Mouse (Mus musculus): ENCODE measurements at regions not wholly inside any gene's neighbourhood (a gene's known extent, or its start where the extent isn't known, plus 50 kb on each side); places are given as distances from the start of the nearest gene placed in this dataset.
"Not testable (repeated sequence)": the region's sequence is repeated elsewhere in the genome, so short reads cannot be mapped to it uniquely, and the experiment has no call there.

- no peak for ATAC-seq
- 0 out of 2 replicates have a peak, but pooled peaks cover 6% of the 10 kb centered on the region for H3K4me1 ChIP-seq
- peaks cover 18% of the 10 kb centered on the region for H3K27me3 ChIP-seq (replicated peaks)
- H3K9me3 ChIP-seq (replicated peaks), result no peaks in the 10 kb centered on the region
- 74% methylated on average over 8 of the region's 8 CpGs for WGBS (ENCODE audit: insufficient replicate concordance)
- H3K4me3 ChIP-seq, result no peak overlapping the region
- H3K27ac ChIP-seq, result no peak overlapping the region
- H3K4me2 ChIP-seq, result no peak overlapping the region
- H3K9ac ChIP-seq, result no peak overlapping the region
- no peaks in the 10 kb centered on the region for H3K36me3 ChIP-seq
Measured at GRCm38 (mm10) chr2:129912556-129912955, 99.6 kb upstream of the Tgm3 start.

GRCm38 (mm10) chr2:129914261-129914660, 97.9 kb upstream of the Tgm3 start:
- H3K4me2 ChIP-seq, result no peak overlapping the region
- no peaks in the 10 kb centered on the region for H3K36me3 ChIP-seq
- 78% methylated on average over 8 of the region's 8 CpGs for WGBS (ENCODE audit: insufficient replicate concordance)

GRCm38 (mm10) chr2:129916411-129916810, 95.7 kb upstream of the Tgm3 start:
- 79% methylated on average over 7 of the region's 7 CpGs for WGBS (ENCODE audit: insufficient replicate concordance)
- H3K9me3 ChIP-seq (replicated peaks), result no peaks in the 10 kb centered on the region
- H3K27me3 ChIP-seq (replicated peaks), result no peaks in the 10 kb centered on the region
- no peak overlapping the region for H3K9ac ChIP-seq
- no peaks in the 10 kb centered on the region for H3K4me1 ChIP-seq
- H3K4me3 ChIP-seq, result no peak overlapping the region
- no peak for ATAC-seq
- no peaks in the 10 kb centered on the region for H3K36me3 ChIP-seq
- no peak overlapping the region for H3K4me2 ChIP-seq
- no peak overlapping the region for H3K27ac ChIP-seq

More at GRCm38 (mm10) chr2:129914261-129914660, 97.9 kb upstream of the Tgm3 start:
- Histone ChIP-seq H3K27me3 (replicated peaks) (peaks cover 6% of the 10 kb centered on the region), H3K4me3 (no peak overlapping the region), H3K27ac (no peak overlapping the region), H3K9me3 (replicated peaks) (no peaks in the 10 kb centered on the region), H3K9ac (no peak overlapping the region), H3K4me1 (0 out of 2 replicates have a peak, but pooled peaks cover 2% of the 10 kb centered on the region)
- no peak for ATAC-seq

- no peak for ATAC-seq
- WGBS (ENCODE audit: insufficient replicate concordance), result 75% methylated on average over 9 of the region's 9 CpGs
- H3K9me3 ChIP-seq (replicated peaks), result no peaks in the 10 kb centered on the region
- H3K9ac ChIP-seq, result no peak overlapping the region
- H3K4me1 ChIP-seq, result no peaks in the 10 kb centered on the region
- H3K36me3 ChIP-seq, result no peaks in the 10 kb centered on the region
- no peak overlapping the region for H3K4me3 ChIP-seq
- H3K4me2 ChIP-seq, result no peak overlapping the region
- H3K27ac ChIP-seq, result no peak overlapping the region
- no peaks in the 10 kb centered on the region for H3K27me3 ChIP-seq (replicated peaks)
Measured at GRCm38 (mm10) chr2:129918141-129918790, 93.9 kb upstream of the Tgm3 start.

- H3K4me3 ChIP-seq, result no peak overlapping the region
- WGBS (ENCODE audit: insufficient replicate concordance), result 53% methylated on average over 4 of the region's 4 CpGs
- ATAC-seq, result no peak
Measured at GRCm38 (mm10) chr2:129919551-129919950, 92.6 kb upstream of the Tgm3 start.

GRCm38 (mm10) chr2:129927218-129927617, 84.9 kb upstream of the Tgm3 start:
- no peaks in the 10 kb centered on the region for H3K36me3 ChIP-seq
- 58% methylated on average over 2 of the region's 2 CpGs for WGBS (ENCODE audit: insufficient replicate concordance)
- no peak overlapping the region for H3K27ac ChIP-seq
- H3K4me1 ChIP-seq, result no peaks in the 10 kb centered on the region
- no peak overlapping the region for H3K4me3 ChIP-seq
- no peak for ATAC-seq
- H3K4me2 ChIP-seq, result no peak overlapping the region
- no peak overlapping the region for H3K9ac ChIP-seq
- H3K9me3 ChIP-seq (replicated peaks), result no peaks in the 10 kb centered on the region
- H3K27me3 ChIP-seq (replicated peaks), result no peaks in the 10 kb centered on the region

More at GRCm38 (mm10) chr2:129919551-129919950, 92.6 kb upstream of the Tgm3 start:
- H3K9me3 ChIP-seq (replicated peaks), result no peaks in the 10 kb centered on the region
- no peak overlapping the region for H3K27ac ChIP-seq
- H3K9ac ChIP-seq, result no peak overlapping the region
- H3K4me2 ChIP-seq, result no peak overlapping the region
- H3K36me3 ChIP-seq, result no peaks in the 10 kb centered on the region
- no peaks in the 10 kb centered on the region for H3K27me3 ChIP-seq (replicated peaks)
- no peaks in the 10 kb centered on the region for H3K4me1 ChIP-seq

GRCm38 (mm10) chr2:129933578-129933977, 78.6 kb upstream of the Tgm3 start:
- 69% methylated on average over 1 of the region's 1 CpGs for WGBS (ENCODE audit: insufficient replicate concordance)
- no peaks in the 10 kb centered on the region for H3K9me3 ChIP-seq (replicated peaks)
- H3K27ac ChIP-seq, result no peak overlapping the region
- no peak for ATAC-seq
- no peaks in the 10 kb centered on the region for H3K4me1 ChIP-seq
- no peaks in the 10 kb centered on the region for H3K27me3 ChIP-seq (replicated peaks)
- H3K4me3 ChIP-seq, result no peak overlapping the region
- no peaks in the 10 kb centered on the region for H3K36me3 ChIP-seq
- H3K9ac ChIP-seq, result no peak overlapping the region
- H3K4me2 ChIP-seq, result no peak overlapping the region

- no peaks in the 10 kb centered on the region for H3K9me3 ChIP-seq (replicated peaks)
- ATAC-seq, result no peak
- no peak overlapping the region for H3K27ac ChIP-seq
- 60% methylated on average over 4 of the region's 4 CpGs for WGBS (ENCODE audit: insufficient replicate concordance)
- no peak overlapping the region for H3K4me3 ChIP-seq
- H3K36me3 ChIP-seq, result no peaks in the 10 kb centered on the region
- H3K27me3 ChIP-seq (replicated peaks), result no peaks in the 10 kb centered on the region
- H3K4me1 ChIP-seq, result no peaks in the 10 kb centered on the region
- H3K4me2 ChIP-seq, result no peak overlapping the region
- no peak overlapping the region for H3K9ac ChIP-seq
Measured at GRCm38 (mm10) chr2:129942824-129943223, 69.3 kb upstream of the Tgm3 start.

GRCm38 (mm10) chr2:129947847-129948553, 64.1 kb upstream of the Tgm3 start:
- H3K36me3 ChIP-seq, result no peaks in the 10 kb centered on the region
- no peaks in the 10 kb centered on the region for H3K4me1 ChIP-seq
- 45% methylated on average over 20 of the region's 20 CpGs for WGBS (ENCODE audit: insufficient replicate concordance)
- H3K27me3 ChIP-seq (replicated peaks), result no peaks in the 10 kb centered on the region
- H3K4me2 ChIP-seq, result peak overlapping the region; percentile 46
- H3K9ac ChIP-seq, result no peak overlapping the region
- ATAC-seq, result no peak
- H3K9me3 ChIP-seq (replicated peaks), result no peaks in the 10 kb centered on the region
- H3K27ac ChIP-seq, result no peak overlapping the region
- peak overlapping the region; percentile 8; the same call in 1 of the 2 replicates for H3K4me3 ChIP-seq

- not testable (repeated sequence) for H3K4me3 ChIP-seq; H3K9me3 ChIP-seq (replicated peaks); H3K36me3 ChIP-seq; H3K4me1 ChIP-seq; H3K27ac ChIP-seq; H3K9ac ChIP-seq; H3K4me2 ChIP-seq; H3K27me3 ChIP-seq (replicated peaks); ATAC-seq
- 62% methylated on average over 6 of the region's 6 CpGs for WGBS (ENCODE audit: insufficient replicate concordance)
Measured at GRCm38 (mm10) chr2:129949786-129950185, 62.4 kb upstream of the Tgm3 start.

GRCm38 (mm10) chr2:129952486-129952885, 59.7 kb upstream of the Tgm3 start:
- Histone ChIP-seq H3K4me3 (no peak overlapping the region), H3K27me3 (replicated peaks) (no peaks in the 10 kb centered on the region), H3K9me3 (replicated peaks) (no peaks in the 10 kb centered on the region), H3K27ac (no peak overlapping the region), H3K4me1 (no peaks in the 10 kb centered on the region), H3K4me2 (no peak overlapping the region), H3K9ac (no peak overlapping the region), H3K36me3 (no peaks in the 10 kb centered on the region)
- WGBS (ENCODE audit: insufficient replicate concordance), result 72% methylated on average over 4 of the region's 4 CpGs
- no peak for ATAC-seq

GRCm38 (mm10) chr2:129955260-129955691, 56.9 kb upstream of the Tgm3 start:
- Histone ChIP-seq H3K36me3 (no peaks in the 10 kb centered on the region), H3K9me3 (replicated peaks) (no peaks in the 10 kb centered on the region), H3K27me3 (replicated peaks) (no peaks in the 10 kb centered on the region), H3K27ac (no peak overlapping the region), H3K9ac (no peak overlapping the region), H3K4me1 (no peaks in the 10 kb centered on the region), H3K4me3 (no peak overlapping the region), H3K4me2 (no peak overlapping the region)
- 74% methylated on average over 8 of the region's 8 CpGs for WGBS (ENCODE audit: insufficient replicate concordance)
- no peak for ATAC-seq
